Mouse (Mus musculus) brain, embryonic 14.5 days (tissue): Measurements from ENCODE around the gene Aff3.

Source experiments
- CTCF ChIP-seq: fragments of 200-500 bp; IDR thresholded peaks from 2 replicates; pipeline ENCODE4 v1.5.1; 2012; ENCODE audit warnings: inconsistent platforms, mild to moderate bottlenecking, moderate library complexity, borderline replicate concordance; ENCODE audit not compliant: insufficient read depth, insufficient read length; ENCODE audit errors: extremely low read depth
- POLR2A ChIP-seq: fragments of 200-500 bp; IDR thresholded peaks from 2 replicates; pipeline ENCODE4 v1.6.1; 2012; ENCODE audit warnings: mild to moderate bottlenecking, inconsistent platforms, borderline replicate concordance; ENCODE audit not compliant: poor library complexity, insufficient read depth, insufficient read length, severe bottlenecking; ENCODE audit errors: extremely low read depth

GRCm38 (mm10) chr1:38541536-38541935, 123.2 kb downstream of the Aff3 start:
- no peak for TF ChIP-seq CTCF
- TF ChIP-seq POLR2A: no peak
